Mouse (Mus musculus): ENCODE results near the gene Thoc6.

DNA sequence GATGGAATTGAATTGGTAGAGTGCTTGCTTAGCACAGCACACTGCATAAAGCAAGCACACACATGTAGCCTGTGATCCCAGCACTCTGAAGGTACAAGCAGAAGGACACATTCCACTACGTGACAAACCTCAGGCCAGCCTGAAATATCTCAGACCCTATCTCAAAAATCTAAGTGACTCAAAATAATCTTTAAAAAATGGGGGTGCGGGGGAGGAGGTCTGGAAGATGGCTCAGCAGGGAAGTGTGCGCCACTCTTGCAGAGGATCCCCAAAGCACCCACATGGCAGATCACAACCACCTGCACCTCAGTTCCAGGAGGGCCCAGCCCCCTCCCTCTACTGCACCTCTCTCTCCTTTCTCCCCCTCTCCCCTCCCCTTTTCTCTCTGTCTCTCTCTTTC, 2.2 kb downstream of the Thoc6 start:
- TF ChIP-seq GATA1 (IDR thresholded peaks at IDR 0.05; ENCODE audit: low read length) (no peak), TAL1 (IDR thresholded peaks at IDR 0.05; ENCODE audit: low read length) (no peak)
